Mouse (Mus musculus) adrenal gland, adult (tissue): Measurements from ENCODE around the gene Camkmt.

Experiments used
- DNase-seq, 2 experiments: peaks; one replicate each; pipeline ENCODE4 v3.0.0; 2022 to 2023; ENCODE audit warnings: low spot score in 1 of 2; ENCODE audit not compliant: inconsistent age in 2 of 2

The Camkmt gene

DNA sequence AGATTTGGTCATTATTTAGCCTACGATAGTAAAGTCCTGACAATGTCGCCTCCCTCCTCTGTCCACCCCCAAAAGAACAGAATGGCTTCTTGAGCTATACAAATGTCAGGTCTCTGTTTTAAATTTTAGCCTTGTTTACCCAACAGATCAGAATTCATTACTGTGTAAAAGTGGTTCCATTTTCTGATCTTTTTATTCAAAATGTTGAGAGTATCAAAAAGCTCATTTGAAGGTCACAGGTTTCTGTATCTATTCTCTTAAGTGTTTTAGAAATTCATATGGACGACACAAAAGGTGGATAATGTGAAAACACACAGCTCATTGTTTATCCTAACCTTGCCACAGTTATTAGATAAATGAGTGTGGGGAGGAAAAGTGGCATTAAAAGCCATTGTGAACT, 397.2 kb downstream of the Camkmt start:
- DNase-seq, result no peak

DNA sequence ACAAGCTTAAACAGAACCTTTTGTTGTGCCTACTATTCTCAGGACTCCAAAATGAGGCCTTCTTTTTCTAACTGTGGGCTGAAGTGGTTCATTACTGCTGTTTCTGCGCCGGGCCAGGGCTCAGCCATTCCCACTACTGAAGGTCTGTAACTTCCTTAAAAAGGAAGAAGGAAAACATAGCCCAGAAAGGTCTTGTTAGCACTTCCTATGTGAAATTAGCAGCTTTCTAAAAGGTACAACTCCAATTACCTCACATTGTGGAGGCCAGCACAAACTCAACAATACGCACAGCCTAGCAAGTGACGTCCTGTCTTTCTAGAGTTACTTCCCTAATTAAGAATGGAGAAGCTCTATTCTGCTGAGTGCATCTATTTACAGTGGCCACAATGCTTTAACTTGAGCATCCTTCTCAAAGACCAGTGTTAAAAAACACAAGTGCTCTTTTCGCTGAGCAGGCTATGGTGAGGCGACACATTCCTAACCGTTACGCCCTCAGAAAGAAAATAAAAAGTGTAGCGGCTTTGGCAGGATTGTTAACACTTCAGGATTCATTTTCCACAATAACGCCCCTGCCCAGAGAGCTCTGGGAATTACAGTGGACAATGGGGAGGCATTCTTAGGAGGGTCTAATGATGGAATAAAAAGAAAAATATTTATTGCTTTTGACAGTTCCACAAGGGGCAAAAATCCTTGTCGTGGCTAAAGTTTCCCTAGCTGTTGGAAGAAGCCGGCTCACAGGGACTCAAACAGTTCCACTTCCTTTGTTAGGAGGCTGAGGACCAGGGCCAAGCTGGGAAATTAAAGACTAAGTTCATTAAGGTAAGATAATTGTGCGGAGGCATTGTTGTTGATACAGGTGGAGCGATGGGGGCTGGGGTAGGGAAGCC, 398.5 kb downstream of the Camkmt start:
- DNase-seq, result no peak

DNA sequence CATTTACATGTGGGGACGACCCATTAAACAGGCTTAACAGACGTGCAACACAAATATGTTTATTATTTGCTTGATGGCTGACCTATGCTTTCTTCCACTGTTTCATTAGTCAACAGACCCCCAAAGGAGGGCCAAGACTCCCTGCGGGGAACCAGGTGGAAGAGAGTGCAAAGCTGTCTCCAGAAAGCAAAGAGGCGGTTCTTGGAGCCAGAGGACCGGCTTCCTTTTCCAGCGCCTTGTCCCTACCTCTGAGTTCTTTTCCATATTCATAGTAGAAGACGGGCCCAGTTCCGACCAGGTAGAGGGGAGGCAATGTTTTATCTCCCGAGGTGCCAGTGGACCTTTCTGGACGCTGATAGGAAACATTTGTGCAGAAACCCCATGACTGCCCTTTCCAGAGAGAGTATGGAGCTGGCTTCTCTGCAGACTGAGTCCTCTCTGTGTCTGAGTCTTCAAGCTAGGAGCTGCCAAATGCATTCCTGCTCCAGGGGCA, 399.2 kb downstream of the Camkmt start:
- no peak for DNase-seq

DNA sequence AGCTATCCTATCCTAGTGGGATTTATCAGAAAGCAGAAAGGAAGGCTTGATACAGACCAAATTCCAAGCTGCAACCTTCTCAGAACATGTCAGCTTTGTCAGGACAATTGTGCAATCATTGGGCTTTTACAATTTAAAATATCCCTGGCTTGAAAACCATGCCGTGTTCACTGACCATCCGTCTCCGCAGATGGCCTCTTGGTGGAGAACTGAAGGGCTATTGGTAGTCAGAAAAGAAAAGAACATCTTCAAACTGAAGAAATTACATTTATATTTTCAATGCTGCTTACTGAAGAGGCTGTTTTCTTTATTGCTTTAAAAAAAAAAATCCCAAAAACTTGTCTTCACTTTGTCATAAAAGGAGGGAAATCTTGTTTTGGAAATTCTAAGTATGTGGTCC, 401.1 kb downstream of the Camkmt start:
- DNase-seq, result no peak

DNA sequence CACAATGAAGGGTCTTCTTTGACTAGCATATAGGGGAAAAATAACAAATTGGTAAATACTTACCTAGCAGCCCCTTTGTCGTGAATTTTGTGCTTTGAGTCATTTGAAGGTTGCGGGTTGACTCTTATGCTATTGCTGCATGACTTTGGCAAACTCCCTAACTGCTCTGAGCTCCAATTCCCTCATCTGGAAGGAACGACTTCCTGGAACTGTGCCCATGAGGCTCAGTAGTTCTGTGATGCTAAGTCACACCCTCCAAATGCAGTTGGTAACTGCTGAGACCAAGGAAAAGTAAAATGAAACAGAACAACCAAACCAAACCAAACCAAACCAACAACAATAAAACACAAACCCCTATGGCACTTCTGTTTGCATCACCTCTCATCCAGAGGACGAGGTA, 403.2 kb downstream of the Camkmt start:
- no peak for DNase-seq

DNA sequence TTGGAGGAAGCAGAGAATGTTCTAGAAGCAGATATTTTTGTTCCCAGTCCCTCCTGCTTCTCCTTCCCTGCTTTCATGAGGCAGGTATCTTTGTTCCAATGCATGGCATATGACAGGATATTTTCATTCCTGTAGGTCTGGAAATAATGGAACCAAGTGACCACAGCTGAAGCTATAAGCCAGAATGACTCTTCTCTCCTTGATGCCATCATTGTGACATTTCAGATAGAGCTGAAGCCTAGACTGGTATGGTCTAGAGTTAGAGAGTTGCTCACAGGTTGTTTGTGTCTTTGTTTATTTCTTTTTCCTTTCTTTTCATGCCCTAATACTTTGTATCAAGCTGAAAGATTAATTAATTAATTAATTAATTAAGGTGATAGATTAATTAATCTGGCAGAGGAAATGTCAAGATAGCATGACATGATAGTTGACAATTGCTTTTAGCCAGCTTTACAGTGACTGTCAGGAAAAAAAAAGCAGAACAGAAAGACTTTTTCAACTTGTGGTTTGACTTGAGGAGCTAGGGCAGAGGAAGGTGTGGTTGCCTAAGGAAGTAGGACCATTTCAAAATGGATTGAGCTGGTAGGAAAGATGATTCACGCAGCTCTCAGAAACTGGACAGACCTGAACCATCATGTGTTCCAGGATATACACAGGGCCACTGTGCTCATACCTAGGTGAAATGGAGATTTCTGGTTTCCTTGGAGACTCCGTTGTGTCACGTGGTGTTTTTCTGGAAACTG, 404.8 kb downstream of the Camkmt start:
- no peak for DNase-seq

DNA sequence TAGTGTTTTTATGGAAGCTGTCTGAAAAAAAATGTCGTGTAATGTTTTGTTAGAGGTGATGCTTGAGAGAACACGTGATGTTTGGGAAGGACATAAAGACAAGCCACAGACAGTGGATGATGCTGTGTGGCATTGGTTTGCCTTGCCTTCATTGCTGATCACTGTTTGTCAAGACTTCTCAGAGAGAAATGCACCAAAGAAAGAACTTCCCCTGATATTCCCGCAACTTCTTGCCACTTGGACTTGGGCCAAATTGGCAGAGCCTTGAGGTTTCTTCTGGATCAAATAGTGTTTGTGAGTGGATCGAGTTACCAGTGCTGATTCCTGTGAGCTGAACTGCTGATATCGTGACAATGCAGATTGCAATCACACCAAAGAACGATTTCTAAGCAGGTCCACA, 405.5 kb downstream of the Camkmt start:
- no peak for DNase-seq

DNA sequence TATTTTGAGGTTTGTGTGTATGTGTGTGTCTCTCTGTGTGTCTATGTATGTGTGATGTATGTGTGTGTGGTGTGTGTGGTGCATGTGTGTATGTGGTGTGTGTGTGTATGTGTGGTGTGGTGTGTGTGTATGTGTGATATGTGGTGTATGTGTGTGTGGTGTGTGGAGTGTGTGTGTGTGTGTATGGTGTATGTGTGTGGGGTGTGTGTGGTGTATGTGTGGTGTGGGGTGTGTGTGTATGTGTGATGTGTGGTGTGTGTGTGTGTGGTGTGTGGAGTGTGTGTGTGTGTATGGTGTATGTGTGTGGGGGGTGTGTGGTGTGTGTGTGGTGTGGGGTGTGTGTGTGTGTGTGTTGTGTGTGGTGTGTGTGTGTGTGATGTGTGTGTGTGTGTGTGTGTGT, 414.5 kb downstream of the Camkmt start:
- DNase-seq, result no peak

DNA sequence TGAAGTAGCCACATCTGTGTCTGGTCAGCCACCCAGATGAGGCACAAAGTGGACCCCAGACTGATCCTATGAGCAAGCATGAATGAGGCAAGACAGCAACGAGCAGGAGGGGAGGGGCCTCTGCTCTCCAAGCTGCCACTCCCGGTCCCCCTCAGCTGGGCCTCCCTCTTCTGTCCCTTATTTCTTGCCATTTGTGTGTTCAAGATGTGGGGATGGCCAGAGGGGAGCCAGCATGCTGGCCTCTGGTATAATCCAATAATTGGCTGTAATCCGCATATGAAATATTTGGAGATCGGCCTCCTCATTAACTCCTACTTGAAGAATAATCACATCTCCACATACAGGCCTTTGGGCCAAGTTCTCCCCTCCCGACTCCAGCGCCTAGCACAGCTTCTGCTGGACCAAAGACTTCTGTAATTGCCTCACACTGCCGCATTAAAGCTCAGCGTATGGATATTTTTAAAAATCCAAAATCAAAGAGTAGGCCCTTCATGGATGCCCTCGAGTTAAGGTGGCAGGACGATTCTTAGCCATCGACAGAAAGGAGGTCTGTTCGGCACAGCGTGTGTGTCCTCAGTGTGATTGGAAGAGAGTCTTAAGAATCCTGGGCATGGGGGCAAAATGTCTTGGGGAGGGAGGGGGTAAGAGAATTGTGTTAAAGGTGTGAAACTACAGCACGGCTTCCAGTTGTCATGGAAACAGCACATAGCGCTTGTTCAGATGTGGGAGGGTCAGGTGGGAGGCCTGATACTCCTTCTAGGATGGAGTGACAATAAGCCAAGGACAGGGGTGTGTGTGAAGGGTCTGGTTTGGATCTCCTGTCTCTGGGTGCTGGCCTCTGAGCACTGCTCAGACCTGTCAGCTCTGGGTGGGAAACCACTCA, 416.1 kb downstream of the Camkmt start:
- no peak for DNase-seq

DNA sequence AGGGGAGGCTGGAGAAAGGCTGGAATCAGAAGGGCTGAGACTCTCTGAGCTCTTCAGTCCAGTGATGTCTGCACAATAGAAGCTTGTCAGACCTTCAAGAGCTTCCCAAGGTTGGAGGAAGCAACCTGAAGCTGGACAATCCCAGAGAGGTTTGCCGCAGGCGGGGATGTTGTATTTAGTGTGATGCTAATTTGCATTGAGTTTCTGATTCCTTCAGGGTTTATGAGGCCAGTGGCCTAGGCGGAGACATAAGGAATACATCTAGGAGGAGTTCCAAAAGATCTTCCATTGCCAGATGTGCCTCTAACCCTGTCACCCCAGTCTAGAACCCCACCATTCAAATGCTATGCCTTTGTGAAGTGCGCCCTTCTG, 416.7 kb downstream of the Camkmt start:
- DNase-seq, result no peak
